Mouse (Mus musculus) brain, embryonic 18.5 days (tissue): ENCODE data around the gene Rab34.

Source experiments
- DNase-seq: peaks from one replicate; pipeline ENCODE4 v3.0.0-alpha.2; 2012; ENCODE audit warnings: low read depth, low spot score

The Rab34 gene

GRCm38 (mm10) chr11:78164924-78165760 lies 23.1 kb upstream of the Rab34 start, which contains the start of gene Traf4:
Gene Traf4 (minus strand): TSS chr11:78165589.
- DNase-seq: no peak

GRCm38 (mm10) chr11:78165761-78166109 lies 22.5 kb upstream of the Rab34 start:
- DNase-seq: no peak

- no peak for DNase-seq
Observed at GRCm38 (mm10) chr11:78166161-78166560, 22.1 kb upstream of the Rab34 start.

GRCm38 (mm10) chr11:78166640-78167039 lies 21.6 kb upstream of the Rab34 start:
- no peak for DNase-seq

GRCm38 (mm10) chr11:78167257-78167959 lies 20.8 kb upstream of the Rab34 start:
- DNase-seq: no peak

- no peak for DNase-seq
Observed at GRCm38 (mm10) chr11:78168541-78169468, 19.4 kb upstream of the Rab34 start.

GRCm38 (mm10) chr11:78170306-78170705 lies 17.9 kb upstream of the Rab34 start:
- DNase-seq: no peak

GRCm38 (mm10) chr11:78171328-78171727 lies 16.9 kb upstream of the Rab34 start:
- DNase-seq: no peak

GRCm38 (mm10) chr11:78172034-78172747 lies 16.0 kb upstream of the Rab34 start:
- no peak for DNase-seq

GRCm38 (mm10) chr11:78172748-78173383 lies 15.4 kb upstream of the Rab34 start:
- no peak for DNase-seq

- DNase-seq: no peak
Observed at GRCm38 (mm10) chr11:78174506-78174905, 13.7 kb upstream of the Rab34 start.

- DNase-seq: no peak
Observed at GRCm38 (mm10) chr11:78175771-78176401, 12.3 kb upstream of the Rab34 start.

GRCm38 (mm10) chr11:78176402-78176862 lies 11.8 kb upstream of the Rab34 start, which contains the start of the genes Nek8 and Tlcd1:
Gene Nek8 (minus strand): TSS chr11:78176675.
Gene Tlcd1 (plus strand): TSS chr11:78176711.
- no peak for DNase-seq

- DNase-seq: no peak
Observed at GRCm38 (mm10) chr11:78176905-78177331, 11.3 kb upstream of the Rab34 start.

- DNase-seq: no peak
Observed at GRCm38 (mm10) chr11:78177437-78177836, 10.8 kb upstream of the Rab34 start.

GRCm38 (mm10) chr11:78177903-78178858 lies 10.0 kb upstream of the Rab34 start:
- DNase-seq: no peak

- no peak for DNase-seq
Observed at GRCm38 (mm10) chr11:78178859-78179437, 9.3 kb upstream of the Rab34 start.

- no peak for DNase-seq
Observed at GRCm38 (mm10) chr11:78179438-78179999, 8.7 kb upstream of the Rab34 start.
